Comparison of ENCODE assay signal across 7 mouse cellular contexts in the genomic region with DNA sequence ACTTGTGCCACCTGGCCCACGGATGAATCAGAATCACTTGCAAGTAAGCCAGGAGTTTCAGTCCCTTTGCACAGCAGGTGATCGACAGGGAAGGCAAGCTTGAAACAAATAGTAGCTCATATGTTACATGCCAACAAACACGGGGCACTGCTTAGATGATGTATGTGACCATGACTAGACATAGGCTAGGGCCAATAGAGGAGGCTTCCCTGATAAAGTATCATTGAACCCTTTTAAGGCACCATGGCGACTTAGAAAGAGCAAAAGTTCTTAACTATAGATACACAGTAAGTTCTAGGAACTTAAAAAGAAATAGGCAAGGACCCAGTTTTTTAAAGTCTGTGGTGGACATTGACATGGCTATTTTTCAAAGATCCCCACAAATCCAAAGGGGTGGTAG. TPM values are rescaled to one million over a fixed set of nuclear protein-coding genes. Genes with fewer than 3 reads are reported as not detected.
DNase-seq lines count a peak whose midpoint lies in the region; ATAC-seq lines count a peak whose summit lies in the region.

A gene (minus strand): TSS at position 101 of the 400 bp plus-strand sequence.

- WGBS in heart, embryonic 12.5 days, result 80% methylated on average over 4 of the region's 4 CpGs
- WGBS in liver, embryonic 12.5 days (ENCODE audit: insufficient replicate concordance), result 65% methylated on average over 4 of the region's 4 CpGs

- 0 out of 2 replicates have a peak within 1 kb of the TSS, but pooled peaks have one; percentile 8 for H3K27ac ChIP-seq in brown adipose tissue, adult 24 weeks (replicated peaks; ENCODE audit: low read depth, low read length)
- H3K27ac ChIP-seq in heart, embryonic 12.5 days (ENCODE audit: poor library complexity, severe bottlenecking), result peak within 1 kb of the TSS; percentile 76
- no peak within 1 kb of the TSS for H3K27ac ChIP-seq in liver, embryonic 12.5 days

- H3K9me3 ChIP-seq in heart, embryonic 12.5 days (replicated peaks), result no peaks in the 10 kb centered on the region
- H3K9me3 ChIP-seq in liver, embryonic 12.5 days (replicated peaks), result no peaks in the 10 kb centered on the region

- no peak for ATAC-seq in heart, embryonic 12.5 days (ENCODE audit: insufficient number of reproducible peaks, low FRiP score)
- no peak for ATAC-seq in liver, embryonic 12.5 days
- ATAC-seq in inflammation-experienced regulatory T-cells, adult 6 months, result no peak

- H3K36me3 ChIP-seq in heart, embryonic 12.5 days, result peaks cover 2% of the 10 kb centered on the region; the same call in 1 of the 2 replicates
- H3K36me3 ChIP-seq in liver, embryonic 12.5 days, result no peaks in the 10 kb centered on the region

- H3K4me1 ChIP-seq in brown adipose tissue, adult 24 weeks (ENCODE audit: control insufficient read depth, insufficient read depth, insufficient read length, low read length), result 0 out of 2 replicates have a peak, but pooled peaks cover 10% of the 10 kb centered on the region
- 0 out of 2 replicates have a peak, but pooled peaks cover 6% of the 10 kb centered on the region for H3K4me1 ChIP-seq in heart, embryonic 12.5 days (replicated peaks)
- no peaks in the 10 kb centered on the region for H3K4me1 ChIP-seq in liver, embryonic 12.5 days

- H3K4me2 ChIP-seq in heart, embryonic 12.5 days, result peak within 1 kb of the TSS; percentile 83
- peak within 1 kb of the TSS; percentile 62 for H3K4me2 ChIP-seq in liver, embryonic 12.5 days

- no peaks in the 10 kb centered on the region for H3K27me3 ChIP-seq in heart, embryonic 12.5 days (replicated peaks)
- peaks cover 61% of the 10 kb centered on the region for H3K27me3 ChIP-seq in liver, embryonic 12.5 days (replicated peaks)

- H3K4me3 ChIP-seq in brown adipose tissue, adult 24 weeks (ENCODE audit: insufficient read depth, low read depth, low read length), result peak within 1 kb of the TSS; percentile 45
- peak within 1 kb of the TSS; percentile 69 for H3K4me3 ChIP-seq in heart, embryonic 12.5 days
- peak within 1 kb of the TSS; percentile 52 for H3K4me3 ChIP-seq in liver, embryonic 12.5 days

- H3K9ac ChIP-seq in heart, embryonic 12.5 days, result peak within 1 kb of the TSS; percentile 83
- no peak within 1 kb of the TSS for H3K9ac ChIP-seq in liver, embryonic 12.5 days

- DNase-seq in adrenal gland, adult 2 months, result no peak
- DNase-seq in urinary bladder, postnatal 10 days (ENCODE audit: low spot score), result no peak
- DNase-seq in right cerebral cortex, postnatal 4 days, result no peak

RNA-seq across cellular contexts. Expression of the gene that starts here (rescaled TPM):
- 10 to 100 TPM; 18.5 to 26.0 TPM for total RNA-seq in adrenal gland, adult 2 months (2021)
- polyA plus RNA-seq in adrenal gland, adult 2 months (2012; rRNA removed), result 3.4 and 5.0 TPM in 2 replicates
- polyA plus RNA-seq in brown adipose tissue, adult 24 weeks (2012; ENCODE audit: insufficient read depth, insufficient read length, missing spikeins), result 7.8 and 21.4 TPM in 2 replicates
- 38.8 and 44.1 TPM in 2 replicates for polyA plus RNA-seq in heart, embryonic 12.5 days (2016; fragmentation: Nextera tagmentation; extraction: Ambion mirVana)
- polyA plus RNA-seq in liver, embryonic 12.5 days (2016; fragmentation: Nextera tagmentation; extraction: Ambion mirVana), result 2.4 and 2.9 TPM in 2 replicates
- not detected for polyA plus RNA-seq in inflammation-experienced regulatory T-cells, adult 6 months (2017; shearing (Covaris generic))
